Mouse (Mus musculus) myocyte (in vitro differentiated cells): ENCODE measurements around the gene Bysl. TPM values are rescaled to one million over a fixed set of nuclear protein-coding genes. Genes with fewer than 3 reads are reported as not detected.

Experiments used
- H3K27me3 ChIP-seq: one replicate; pipeline ENCODE4 v1.6.1; 2011; ENCODE audit not compliant: control insufficient read depth, insufficient read depth, insufficient read length
- H3K36me3 ChIP-seq: one replicate; pipeline ENCODE4 v1.6.1; 2011; ENCODE audit not compliant: control insufficient read depth, insufficient read depth
- H3K4me2 ChIP-seq: one replicate; pipeline ENCODE4 v1.6.1; 2011; ENCODE audit warnings: low read depth, control low read depth
- H3K4me3 ChIP-seq: one replicate; pipeline ENCODE4 v1.5.1; 2011; ENCODE audit warnings: mild to moderate bottlenecking, control low read depth, moderate library complexity
- H3K79me2 ChIP-seq: one replicate; pipeline ENCODE4 v1.6.1; 2011; ENCODE audit not compliant: control insufficient read depth, insufficient read depth
- H3ac ChIP-seq: one replicate; pipeline ENCODE4 v1.6.1; 2011; ENCODE audit not compliant: control insufficient read depth, insufficient read length
- CEBPB ChIP-seq: IDR thresholded peaks from 2 replicates; pipeline ENCODE4 v1.6.1; 2011; ENCODE audit warnings: mild to moderate bottlenecking, moderate library complexity; ENCODE audit not compliant: poor library complexity, insufficient read depth, severe bottlenecking
- E2F4 ChIP-seq: IDR thresholded peaks from one replicate; pipeline ENCODE4 v1.6.1; 2011; ENCODE audit warnings: mild to moderate bottlenecking, control low read depth, moderate library complexity; ENCODE audit not compliant: insufficient read depth
- MAX ChIP-seq: IDR thresholded peaks from one replicate; pipeline ENCODE4 v1.6.1; 2011; ENCODE audit warnings: low read depth, mild to moderate bottlenecking, control low read depth
- MYOD1 ChIP-seq, 3 experiments: IDR thresholded peaks; one replicate each; pipeline ENCODE4 v1.6.1; 2011; ENCODE audit warnings: control low read depth in 2 of 3, low read depth in 2 of 3, mild to moderate bottlenecking in 2 of 3, moderate library complexity in 1 of 3; ENCODE audit not compliant: insufficient read length in 2 of 3, control insufficient read depth in 1 of 3
- MYOG ChIP-seq, 3 experiments: IDR thresholded peaks; one replicate each; pipeline ENCODE4 v1.6.1; 2011; ENCODE audit warnings: control low read depth in 2 of 3, low read depth in 2 of 3, mild to moderate bottlenecking in 2 of 3; ENCODE audit not compliant: insufficient read length in 2 of 3, control insufficient read depth in 1 of 3, insufficient read depth in 1 of 3
- POLR2A ChIP-seq: IDR thresholded peaks from one replicate; pipeline ENCODE4 v1.6.1; 2011; ENCODE audit warnings: low read depth, mild to moderate bottlenecking, control low read depth, moderate library complexity; ENCODE audit not compliant: insufficient read length
- POLR2AphosphoS2 ChIP-seq: IDR thresholded peaks from one replicate; pipeline ENCODE4 v1.6.1; 2011; ENCODE audit warnings: low read depth, control low read depth; ENCODE audit not compliant: insufficient read length
- REST ChIP-seq: IDR thresholded peaks from one replicate; pipeline ENCODE4 v1.6.1; 2011; ENCODE audit warnings: mild to moderate bottlenecking, control low read depth, moderate library complexity; ENCODE audit not compliant: insufficient read depth, insufficient read length
- SRF ChIP-seq: IDR thresholded peaks from one replicate; pipeline ENCODE4 v1.6.1; 2011; ENCODE audit warnings: low read depth; ENCODE audit not compliant: control insufficient read depth, insufficient read length
- TCF12 ChIP-seq: IDR thresholded peaks from one replicate; pipeline ENCODE4 v1.6.1; 2011; ENCODE audit warnings: mild to moderate bottlenecking, control low read depth; ENCODE audit not compliant: poor library complexity, insufficient read depth, severe bottlenecking
- TCF3 ChIP-seq: IDR thresholded peaks from one replicate; pipeline ENCODE4 v1.6.1; 2011; ENCODE audit warnings: low read depth, control low read depth; ENCODE audit not compliant: insufficient read length
- USF1 ChIP-seq: IDR thresholded peaks from one replicate; pipeline ENCODE4 v1.6.1; 2011; ENCODE audit warnings: low read depth, mild to moderate bottlenecking, control low read depth, moderate library complexity
- polyA plus RNA-seq: library from polyadenylated mRNA; unstranded; fragments of >200 nt; fragmentation: generic; extraction: Trizol; gene quantifications from one replicate; pipeline ENCODE4 v1.2.1, GENCODE M21; 2012; ENCODE audit warnings: missing spikeins

Bysl gene
- polyA plus RNA-seq, 1 experiment: 41.0 TPM

- Histone ChIP-seq H3K4me3 (peak overlapping the region; percentile 100), H3K27me3 (no peaks in the 10 kb centered on the region), H3K36me3 (peaks cover 5% of the 10 kb centered on the region), H3K79me2 (peaks cover 23% of the 10 kb centered on the region), H3K4me2 (peak overlapping the region; percentile 81), H3ac (peak overlapping the region; percentile 97)
- TF ChIP-seq CEBPB: no peak
- TF ChIP-seq POLR2A: no peak
- TF ChIP-seq SRF: no peak
- no peak for TF ChIP-seq MYOG (IDR thresholded peaks at IDR 0.05; ENCODE audit: control insufficient read depth in 1 of 3, insufficient read depth in 1 of 3, insufficient read length in 2 of 3, low read depth in 2 of 3)
- TF ChIP-seq USF1: no peak
- no peak for TF ChIP-seq TCF12
- no peak for TF ChIP-seq POLR2AphosphoS2
- TF ChIP-seq MYOD1 (IDR thresholded peaks at IDR 0.05; ENCODE audit: control insufficient read depth in 1 of 3, insufficient read length in 2 of 3, low read depth in 2 of 3): no peak
- no peak for TF ChIP-seq E2F4
- no peak for TF ChIP-seq REST
- no peak for TF ChIP-seq MAX
- no peak for TF ChIP-seq TCF3
Measured at GRCm38 (mm10) chr17:47593854-47594182, 17.5 kb downstream of the Bysl start.

DNA sequence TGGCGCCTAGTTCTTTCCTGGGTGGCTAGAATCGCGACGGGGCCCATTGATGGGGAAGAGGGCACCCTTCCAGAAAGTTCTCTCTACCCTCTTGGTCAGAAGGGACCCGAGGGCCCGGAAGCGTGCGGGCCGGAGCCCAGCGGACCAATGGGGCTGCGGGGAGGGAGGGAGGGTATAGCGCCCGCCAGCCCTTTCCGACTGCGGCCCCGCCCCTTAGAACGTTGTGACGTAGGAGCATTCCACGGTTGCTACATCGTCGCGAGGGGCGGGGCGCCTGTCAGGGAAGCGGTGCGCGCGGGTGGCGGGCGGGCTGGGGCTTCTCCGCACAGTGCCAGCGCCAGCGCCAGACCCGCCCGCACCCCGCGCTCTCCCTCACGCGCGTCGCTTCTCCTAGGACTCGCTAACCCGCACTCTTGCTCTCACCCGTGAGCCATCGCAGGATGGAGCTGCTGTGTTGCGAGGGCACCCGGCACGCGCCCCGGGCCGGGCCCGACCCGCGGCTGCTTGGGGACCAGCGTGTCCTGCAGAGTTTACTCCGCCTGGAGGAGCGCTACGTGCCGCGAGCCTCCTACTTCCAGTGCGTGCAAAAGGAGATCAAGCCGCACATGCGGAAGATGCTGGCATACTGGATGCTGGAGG lies 18.0 kb downstream of the Bysl start:
- H3K4me2 ChIP-seq: peak overlapping the region; percentile 98

DNA sequence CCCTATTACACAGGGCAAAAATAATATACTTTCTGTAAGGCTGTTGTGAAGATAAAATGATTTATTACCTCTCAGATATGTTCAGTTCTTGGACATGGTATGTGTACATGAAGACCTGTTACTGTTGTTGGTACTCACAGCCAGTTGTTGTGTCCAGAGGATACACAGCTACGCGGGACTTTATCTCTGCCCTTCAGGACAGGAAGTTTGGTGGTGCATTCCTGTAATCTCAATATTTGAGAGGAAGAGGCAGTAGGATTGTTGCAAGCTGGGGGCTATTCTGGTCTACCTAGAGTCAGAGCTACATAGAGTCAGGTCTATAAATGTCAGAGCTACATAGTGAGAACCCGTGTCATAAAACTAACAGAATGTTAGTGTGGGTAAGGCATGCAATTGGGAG lies 20.2 kb downstream of the Bysl start:
- H3K4me3 ChIP-seq: no peak overlapping the region
- H3ac ChIP-seq: no peak overlapping the region
- TF ChIP-seq POLR2AphosphoS2: no peak
- no peak for TF ChIP-seq SRF
- TF ChIP-seq MAX: no peak
- no peak for TF ChIP-seq E2F4
- no peak for TF ChIP-seq REST
- TF ChIP-seq TCF12: no peak
- TF ChIP-seq MYOD1 (IDR thresholded peaks at IDR 0.05; ENCODE audit: control insufficient read depth in 1 of 3, insufficient read length in 2 of 3, low read depth in 2 of 3): no peak
- TF ChIP-seq CEBPB: no peak
- no peak for TF ChIP-seq USF1
- TF ChIP-seq TCF3: no peak
- TF ChIP-seq POLR2A: no peak
- no peak for TF ChIP-seq MYOG (IDR thresholded peaks at IDR 0.05; ENCODE audit: control insufficient read depth in 1 of 3, insufficient read depth in 1 of 3, insufficient read length in 2 of 3, low read depth in 2 of 3)
- H3K36me3 ChIP-seq: no peaks in the 10 kb centered on the region
- H3K4me2 ChIP-seq: no peak overlapping the region
- peaks cover 15% of the 10 kb centered on the region for H3K79me2 ChIP-seq
- H3K27me3 ChIP-seq: no peaks in the 10 kb centered on the region

More for the DNA sequence above, 18.0 kb downstream of the Bysl start:
- Histone ChIP-seq H3K4me3 (peak overlapping the region; percentile 100), H3K79me2 (peaks cover 23% of the 10 kb centered on the region), H3K27me3 (no peaks in the 10 kb centered on the region), H3ac (peak overlapping the region; percentile 97), H3K36me3 (peaks cover 5% of the 10 kb centered on the region)
- TF ChIP-seq CEBPB: no peak
- peak in 1 of 3 experiments; percentile 29 for TF ChIP-seq MYOG (IDR thresholded peaks at IDR 0.05; ENCODE audit: control insufficient read depth in 1 of 3, insufficient read depth in 1 of 3, insufficient read length in 2 of 3, low read depth in 2 of 3)
- TF ChIP-seq SRF: no peak
- peak in 1 of 3 experiments; percentile 12 for TF ChIP-seq MYOD1 (IDR thresholded peaks at IDR 0.05; ENCODE audit: control insufficient read depth in 1 of 3, insufficient read length in 2 of 3, low read depth in 2 of 3)
- TF ChIP-seq POLR2A: peak; percentile 88
- peak; percentile 93 for TF ChIP-seq POLR2AphosphoS2
- TF ChIP-seq E2F4: no peak
- no peak for TF ChIP-seq REST

DNA sequence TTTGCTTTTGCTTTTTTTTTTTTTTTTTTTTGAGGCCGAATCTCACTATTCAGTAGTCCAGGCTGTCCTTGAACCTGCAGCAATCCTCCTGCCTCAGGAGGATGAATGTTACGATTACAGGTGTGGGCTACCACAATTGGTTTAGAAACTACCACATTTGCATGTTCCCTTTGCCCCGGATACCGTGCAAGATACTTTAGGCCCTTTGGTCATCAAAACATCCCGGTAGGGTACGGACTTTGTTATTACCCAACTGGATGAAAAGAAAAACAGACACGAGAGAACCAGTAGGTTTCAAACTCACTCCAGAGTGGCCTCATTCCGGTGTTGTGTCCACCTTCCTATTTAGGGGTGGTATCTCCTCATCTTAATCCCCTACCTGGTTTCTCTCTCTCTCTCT lies 22.8 kb downstream of the Bysl start:
- no peaks in the 10 kb centered on the region for H3K79me2 ChIP-seq
- no peak for TF ChIP-seq POLR2AphosphoS2
- TF ChIP-seq POLR2A: no peak
- TF ChIP-seq REST: no peak
- TF ChIP-seq SRF: no peak
- TF ChIP-seq MAX: no peak
- no peak for TF ChIP-seq MYOG (IDR thresholded peaks at IDR 0.05; ENCODE audit: control insufficient read depth in 1 of 3, insufficient read depth in 1 of 3, insufficient read length in 2 of 3, low read depth in 2 of 3)
- no peak for TF ChIP-seq TCF3
- TF ChIP-seq MYOD1 (IDR thresholded peaks at IDR 0.05; ENCODE audit: control insufficient read depth in 1 of 3, insufficient read length in 2 of 3, low read depth in 2 of 3): no peak
- no peak for TF ChIP-seq TCF12
- H3K4me3 ChIP-seq: no peak overlapping the region
- no peak overlapping the region for H3ac ChIP-seq
- no peaks in the 10 kb centered on the region for H3K27me3 ChIP-seq
- H3K4me2 ChIP-seq: no peak overlapping the region
- H3K36me3 ChIP-seq: no peaks in the 10 kb centered on the region

DNA sequence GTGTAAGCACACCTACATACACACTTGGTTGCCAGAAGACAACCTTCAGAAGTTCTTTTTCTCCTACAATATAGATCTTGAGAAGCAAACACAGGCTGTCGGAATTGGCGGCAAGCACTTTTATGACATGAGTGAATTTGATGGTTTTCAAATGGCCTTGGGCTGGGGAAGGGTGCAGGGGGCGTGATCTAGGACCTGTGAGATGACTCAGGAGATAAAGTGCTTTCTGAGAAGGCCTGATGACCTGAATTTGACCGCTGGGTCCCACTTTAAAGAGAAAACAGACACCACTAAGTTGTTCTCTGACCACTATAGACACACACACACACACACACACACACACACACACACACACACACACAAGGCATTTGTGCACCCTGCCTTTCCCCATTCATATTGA lies 30.3 kb downstream of the Bysl start:
- no peaks in the 10 kb centered on the region for H3K27me3 ChIP-seq
- H3K4me2 ChIP-seq: no peak overlapping the region
- H3K79me2 ChIP-seq: no peaks in the 10 kb centered on the region
- H3K4me3 ChIP-seq: no peak overlapping the region
- no peaks in the 10 kb centered on the region for H3K36me3 ChIP-seq
- TF ChIP-seq MYOD1 (IDR thresholded peaks at IDR 0.05; ENCODE audit: control insufficient read depth in 1 of 3, insufficient read length in 2 of 3, low read depth in 2 of 3) (no peak), REST (no peak), POLR2A (no peak), TCF12 (no peak), MYOG (IDR thresholded peaks at IDR 0.05; ENCODE audit: control insufficient read depth in 1 of 3, insufficient read depth in 1 of 3, insufficient read length in 2 of 3, low read depth in 2 of 3) (no peak), POLR2AphosphoS2 (no peak), TCF3 (no peak), MAX (no peak), SRF (no peak), USF1 (no peak), E2F4 (no peak), CEBPB (no peak)
- no peak overlapping the region for H3ac ChIP-seq
